Mouse (Mus musculus) 3T3-L1 (cell line): ENCODE measurements around the gene Cmtm8.

ENCODE experiments used
- DNase-seq: peaks from one replicate; pipeline ENCODE4 v3.0.0-alpha.2; 2015; ENCODE audit warnings: low read depth, low spot score

Gene Cmtm8

GRCm38 (mm10) chr9:114844017-114844662 is at the start of gene Cmtm8:
Gene Cmtm8, minus strand, starts transcription at chr9:114844156.
- no peak for DNase-seq

DNA sequence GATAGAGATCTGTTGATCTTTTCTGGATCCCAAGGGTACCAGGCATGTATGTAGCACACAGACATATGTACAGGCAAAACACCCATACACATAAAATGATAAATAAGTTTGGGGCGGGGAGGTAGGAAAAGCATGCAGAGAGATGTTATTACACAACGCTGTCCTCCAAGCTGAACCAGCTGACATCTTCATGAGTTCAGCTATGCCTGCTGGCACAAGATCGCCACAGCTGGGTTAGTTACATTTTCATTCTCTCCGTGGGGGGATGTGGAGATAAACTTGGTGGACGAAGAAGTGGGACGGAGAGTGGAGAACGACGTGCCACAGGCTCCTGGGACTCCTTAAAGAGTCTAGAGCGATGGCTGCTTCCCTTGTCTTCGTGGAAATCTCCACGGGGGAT is 49.0 kb upstream of the Cmtm8 start:
- DNase-seq: no peak

DNA sequence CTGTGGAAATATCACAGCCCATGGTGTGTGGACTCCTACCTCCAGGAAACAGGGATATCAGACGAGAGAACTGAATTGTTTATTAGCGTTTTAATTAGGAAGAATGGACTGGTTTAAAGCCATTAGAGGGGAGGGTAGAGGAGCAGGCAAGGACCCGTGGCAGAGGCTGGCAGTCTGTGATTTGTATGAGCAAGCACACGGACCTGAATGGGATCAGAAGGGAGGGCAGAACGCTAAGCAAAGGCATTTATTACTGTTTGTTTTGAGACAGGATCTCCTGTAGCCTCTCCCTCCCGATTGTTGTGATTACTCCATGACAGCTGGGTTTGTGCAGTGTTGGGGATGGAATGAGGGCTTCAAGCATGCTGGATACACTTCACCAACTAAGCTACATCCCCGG is 46.4 kb upstream of the Cmtm8 start:
- DNase-seq: no peak

DNA sequence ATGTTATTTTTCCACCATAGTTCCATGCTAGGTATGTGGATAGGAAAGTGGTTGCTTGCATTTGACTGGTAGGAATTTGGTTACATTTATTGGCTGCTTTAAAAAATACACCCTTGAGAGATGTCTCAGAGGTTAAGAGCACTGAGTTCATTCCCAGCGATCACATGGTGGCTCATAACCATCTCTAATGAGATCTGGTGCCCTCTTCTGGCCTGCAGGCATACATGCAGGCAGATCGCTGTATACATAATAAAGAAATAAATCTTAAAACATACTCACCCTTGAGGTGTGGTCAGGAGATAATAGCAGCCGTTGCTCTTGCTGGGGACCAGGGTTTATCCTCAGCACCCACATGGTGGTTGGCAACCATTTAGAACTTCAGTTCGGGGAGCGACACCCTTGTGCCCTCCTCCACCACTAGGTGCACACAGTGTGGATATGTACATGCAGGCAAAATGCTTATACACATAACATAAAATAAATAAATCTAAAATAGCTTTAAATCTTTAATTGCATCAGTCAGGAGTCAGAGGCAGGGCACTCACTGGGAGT is 45.0 kb upstream of the Cmtm8 start:
- DNase-seq: peak; percentile 6

DNA sequence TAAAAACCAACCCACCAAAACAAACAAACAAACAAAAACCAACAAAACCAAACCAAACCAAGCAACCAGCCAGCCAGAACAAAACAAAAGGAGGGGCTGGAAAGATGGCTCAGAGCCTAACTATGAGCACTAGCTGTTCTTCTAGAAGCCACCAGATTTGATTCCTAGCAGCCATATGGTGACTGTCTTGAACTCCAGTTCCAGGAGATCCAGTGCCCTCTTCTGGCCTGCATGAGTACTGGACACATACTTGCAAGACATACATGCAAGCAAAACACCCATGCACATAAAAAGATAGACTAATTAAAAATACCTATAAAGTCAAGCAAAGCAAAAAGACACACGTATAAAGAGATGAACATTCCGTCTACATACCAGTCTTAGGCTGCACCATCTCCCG is 43.7 kb upstream of the Cmtm8 start:
- DNase-seq: peak; percentile 65

GRCm38 (mm10) chr9:114885991-114886662 is 42.2 kb upstream of the Cmtm8 start:
- no peak for DNase-seq

GRCm38 (mm10) chr9:114885564-114885963 is 41.6 kb upstream of the Cmtm8 start:
- DNase-seq: no peak

GRCm38 (mm10) chr9:114881977-114882376 is 38.0 kb upstream of the Cmtm8 start:
- DNase-seq: no peak

- peak; percentile 30 for DNase-seq
These were observed 11.4 kb upstream of the Cmtm8 start for GRCm38 (mm10) chr9:114855327-114855726.

GRCm38 (mm10) chr9:114854686-114855085 is 10.7 kb upstream of the Cmtm8 start:
- no peak for DNase-seq

- no peak for DNase-seq
These were observed 9.4 kb upstream of the Cmtm8 start for GRCm38 (mm10) chr9:114853336-114853735.

DNA sequence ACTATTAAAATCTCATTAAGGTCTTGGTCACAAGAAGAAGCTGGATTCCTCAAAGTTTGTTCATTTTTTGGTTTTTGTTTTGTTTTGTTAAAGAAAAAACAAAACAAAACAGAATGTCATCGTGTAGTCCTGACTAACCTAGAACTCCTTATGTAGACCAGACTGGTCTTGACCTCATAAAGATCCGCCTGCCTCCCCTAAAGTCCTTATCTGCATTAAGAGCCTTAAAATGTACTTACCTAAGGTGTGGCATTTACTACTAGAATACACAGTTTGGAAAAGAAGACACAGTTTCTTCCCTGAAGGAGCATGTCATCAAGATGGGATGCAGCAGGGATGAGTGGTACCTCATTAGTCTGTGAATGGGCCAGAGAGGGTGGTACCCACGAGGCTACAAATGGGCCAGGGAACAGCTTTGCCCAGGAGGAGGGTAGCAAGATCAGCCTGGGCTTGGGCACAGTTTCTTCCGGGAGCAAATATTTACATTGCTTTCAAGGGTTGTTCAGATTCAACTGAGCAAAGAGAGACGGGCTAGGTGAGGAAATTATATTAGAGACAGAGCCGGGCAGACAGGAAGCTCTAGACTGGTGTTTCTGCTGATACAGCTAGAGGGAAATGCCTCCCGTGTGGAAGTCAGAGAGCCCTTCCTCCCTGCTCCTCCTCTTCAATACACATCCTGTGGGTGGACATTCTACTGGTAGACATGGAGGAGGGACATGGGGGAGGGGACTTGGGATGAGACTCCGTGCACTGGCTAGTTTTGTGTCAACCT is 7.6 kb upstream of the Cmtm8 start:
- DNase-seq: no peak

- DNase-seq: no peak
These were observed 331 bp downstream of the Cmtm8 start for GRCm38 (mm10) chr9:114843634-114844016.

DNA sequence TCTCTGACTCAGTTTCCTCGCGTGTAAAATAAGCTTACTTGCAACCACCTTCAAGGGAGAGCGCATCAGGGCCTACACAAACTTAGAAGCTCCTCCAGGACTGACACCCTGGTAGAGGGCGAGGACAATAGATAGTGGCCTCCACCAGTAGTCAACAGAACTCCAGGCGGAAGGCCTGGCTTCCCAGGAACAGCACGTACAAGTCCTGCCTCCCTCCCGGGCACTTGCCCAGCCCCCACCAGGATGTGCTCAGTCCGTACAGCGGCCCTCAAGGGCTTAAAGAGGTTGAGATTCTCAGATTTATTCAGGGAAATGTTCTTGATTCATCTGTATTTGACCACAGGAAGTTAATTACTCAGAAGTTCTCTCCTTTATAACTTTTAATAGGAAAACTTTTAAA is 1.1 kb downstream of the Cmtm8 start:
- DNase-seq: no peak

GRCm38 (mm10) chr9:114842269-114842668 is 1.7 kb downstream of the Cmtm8 start:
- DNase-seq: no peak

DNA sequence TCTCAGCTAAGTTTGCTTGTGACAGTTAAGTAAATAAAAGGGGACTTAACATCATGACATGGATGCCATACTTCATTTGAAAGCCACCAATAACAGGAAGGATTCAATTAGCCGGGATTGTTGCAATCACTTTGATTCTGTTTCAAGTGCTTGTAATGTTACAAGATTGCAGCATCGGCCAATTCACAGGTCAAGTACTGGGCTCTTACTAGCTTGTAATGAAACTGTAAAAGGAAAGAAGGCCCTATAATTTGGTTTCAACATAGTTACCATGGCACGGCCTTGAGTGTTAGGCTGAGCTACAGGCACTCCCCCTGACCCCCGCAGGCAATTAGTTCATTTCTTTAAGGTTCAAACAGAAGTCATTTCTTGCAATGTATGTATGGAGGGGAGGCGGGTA is 5.1 kb downstream of the Cmtm8 start:
- DNase-seq: no peak

- DNase-seq: no peak
These were observed 12.4 kb downstream of the Cmtm8 start for GRCm38 (mm10) chr9:114831527-114831926.

- DNase-seq: no peak
These were observed 13.6 kb downstream of the Cmtm8 start for GRCm38 (mm10) chr9:114830351-114830750.

DNA sequence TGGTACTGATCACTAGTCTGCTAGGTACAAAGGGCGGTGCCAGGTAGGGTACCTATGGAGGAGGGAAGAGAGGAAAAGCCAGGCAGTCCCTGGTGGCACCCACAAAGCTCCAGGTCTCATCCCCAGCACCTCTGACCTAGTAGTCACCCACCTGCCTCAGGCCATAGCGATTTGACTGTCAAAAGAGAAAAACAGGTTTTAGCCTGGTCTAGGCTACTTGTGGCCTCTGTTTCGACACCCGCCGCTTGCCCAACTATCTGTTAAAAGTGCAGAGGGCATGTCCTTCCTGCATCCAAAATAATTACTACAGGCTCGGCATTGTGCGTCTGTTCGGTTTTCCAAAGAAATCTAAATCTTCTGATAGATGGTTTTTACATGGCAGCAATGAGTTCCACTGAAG is 14.3 kb downstream of the Cmtm8 start:
- DNase-seq: no peak

- DNase-seq: no peak
These were observed 15.6 kb downstream of the Cmtm8 start for GRCm38 (mm10) chr9:114828377-114828776.

DNA sequence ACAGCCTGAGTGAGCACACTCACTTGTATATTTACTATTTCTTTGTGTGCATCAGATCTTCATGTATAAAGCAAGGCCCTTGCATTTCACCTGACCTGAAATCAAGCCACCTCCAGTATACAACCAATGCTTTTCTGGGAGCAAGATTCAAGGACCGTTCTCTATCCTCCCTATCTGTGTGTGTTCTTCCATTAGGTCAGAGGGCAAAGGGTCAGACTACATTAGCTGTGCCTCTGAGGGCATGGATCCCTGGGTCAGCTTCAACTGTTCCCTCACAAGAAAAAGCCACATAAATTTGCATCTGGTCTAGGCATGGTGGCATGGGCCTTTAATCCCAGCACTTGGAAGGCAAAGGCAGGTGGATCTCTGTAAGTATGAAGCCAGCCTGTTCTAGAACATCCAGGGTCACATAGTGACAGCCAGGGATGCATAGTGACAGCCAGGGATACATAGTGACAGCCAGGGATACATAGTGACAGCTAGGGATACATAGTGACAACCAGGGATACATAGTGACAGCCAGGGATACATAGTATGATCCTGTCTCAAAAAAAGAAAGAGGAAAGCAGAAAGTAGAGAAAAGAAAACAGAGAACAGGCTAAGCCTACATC is 16.6 kb downstream of the Cmtm8 start:
- no peak for DNase-seq

GRCm38 (mm10) chr9:114824166-114824565 is 19.8 kb downstream of the Cmtm8 start:
- no peak for DNase-seq
